Mouse (Mus musculus) stomach, embryonic 16.5 days (tissue): ENCODE data around the gene Prr15l. TPM values are rescaled to one million over a fixed set of nuclear protein-coding genes. Genes with fewer than 3 reads are reported as not detected.
A peak's percentile ranks its signal among the peaks of the same experiment; 100 is the strongest.

Experiments
- ATAC-seq: fragments of 200-750 bp; cut with Nextera tagmentation; 2 replicates; pipeline ENCODE4 v1.8.0; 2017; ENCODE audit warnings: moderate number of reproducible peaks, moderate TSS enrichment; ENCODE audit not compliant: insufficient read depth, low FRiP score
- H3K27ac ChIP-seq: fragments of 300-500 bp; sonication (generic); 2 replicates; pipeline ENCODE4 v1.5.1; 2014; ENCODE audit warnings: low read length
- H3K27me3 ChIP-seq: fragments of 300-500 bp; sonication (generic); 2 replicates; pipeline ENCODE4 v1.6.1; 2014; ENCODE audit warnings: low read length, control low read depth, mixed read lengths; ENCODE audit not compliant: control insufficient read depth, insufficient read depth
- H3K36me3 ChIP-seq: fragments of 300-500 bp; sonication (generic); 2 replicates; pipeline ENCODE4 v1.6.1; 2014; ENCODE audit warnings: low read length; ENCODE audit not compliant: control insufficient read depth, insufficient read depth
- H3K4me1 ChIP-seq: fragments of 300-500 bp; sonication (generic); 2 replicates; pipeline ENCODE4 v1.6.1; 2014; ENCODE audit warnings: low read length, control low read depth, mixed read lengths; ENCODE audit not compliant: control insufficient read depth, insufficient read depth
- H3K4me2 ChIP-seq: fragments of 300-500 bp; sonication (generic); 2 replicates; pipeline ENCODE4 v1.6.1; 2014; ENCODE audit warnings: low read depth, low read length, mixed read lengths
- H3K4me3 ChIP-seq: fragments of 300-500 bp; sonication (generic); replicated peaks from 2 replicates; pipeline ENCODE4 v1.5.1; 2014; ENCODE audit warnings: mild to moderate bottlenecking, low read length
- H3K9ac ChIP-seq: fragments of 300-500 bp; sonication (generic); 2 replicates; pipeline ENCODE4 v1.6.1; 2014; ENCODE audit warnings: low read length
- H3K9me3 ChIP-seq: fragments of 300-500 bp; sonication (generic); replicated peaks from 2 replicates; pipeline ENCODE4 v1.6.1; 2016; ENCODE audit warnings: low read length, control low read depth; ENCODE audit not compliant: control insufficient read depth
- WGBS: fragments of 180-500 bp; shearing (Covaris S2); extraction: QIAGEN DNeasy Blood & Tissue Kit; methylation state at CpG from one replicate; pipeline ENCODE4 v1.1.7; 2014; 5-methylcytosine and 5-hydroxymethylcytosine counted together
- polyA plus RNA-seq: library from polyadenylated mRNA; unstranded; fragments of >200 nt; fragmentation: Nextera tagmentation; extraction: Ambion mirVana; gene quantifications from 2 replicates; pipeline ENCODE4 v1.2.1, GENCODE M21; 2015

Prr15l gene
- polyA plus RNA-seq, 1 experiment from 2014 or later: 70.8 TPM

GRCm38 (mm10) chr11:96952896-96953295 is 25.0 kb downstream of the Prr15l start:
- WGBS: 72% methylated on average over 6 of the region's 6 CpGs
- no peak overlapping the region for H3K9ac ChIP-seq
- no peaks in the 10 kb centered on the region for H3K27me3 ChIP-seq
- H3K9me3 ChIP-seq: no peaks in the 10 kb centered on the region
- H3K4me3 ChIP-seq: no peak overlapping the region
- peaks cover 6% of the 10 kb centered on the region for H3K36me3 ChIP-seq
- no peak overlapping the region for H3K4me2 ChIP-seq
- no peak for ATAC-seq
- no peak overlapping the region for H3K27ac ChIP-seq
- peaks cover 12% of the 10 kb centered on the region; the same call in 1 of the 2 replicates for H3K4me1 ChIP-seq

DNA sequence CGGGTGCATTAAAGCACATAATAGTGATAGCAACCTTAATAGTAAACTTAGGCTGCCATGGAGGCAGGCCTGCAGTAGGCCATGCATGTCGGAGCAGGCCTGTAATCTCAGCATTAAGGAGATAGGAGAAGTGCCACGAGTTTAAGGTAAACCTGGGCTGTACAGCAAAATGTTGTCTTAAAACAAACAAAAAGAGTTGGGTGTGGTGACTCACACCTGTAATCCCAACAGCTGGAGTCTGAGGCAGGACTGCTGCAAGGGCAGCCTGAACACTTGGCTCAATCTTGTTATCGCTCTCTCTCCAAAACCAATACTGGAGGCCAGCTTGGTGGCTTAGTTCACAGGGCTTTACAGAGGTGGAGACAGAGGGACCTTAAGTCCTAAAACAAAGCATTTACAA is 27.2 kb downstream of the Prr15l start:
- WGBS: 71% methylated on average over 4 of the region's 4 CpGs
- peaks cover 11% of the 10 kb centered on the region; the same call in 1 of the 2 replicates for H3K4me1 ChIP-seq
- no peak overlapping the region for H3K9ac ChIP-seq
- H3K27ac ChIP-seq: peak overlapping the region; percentile 60; the same call in 1 of the 2 replicates
- peak; percentile 57; the same call in 1 of the 2 replicates for ATAC-seq
- no peak overlapping the region for H3K4me2 ChIP-seq
- peaks cover 6% of the 10 kb centered on the region for H3K36me3 ChIP-seq
- H3K27me3 ChIP-seq: no peaks in the 10 kb centered on the region
- H3K9me3 ChIP-seq: no peaks in the 10 kb centered on the region
- no peak overlapping the region for H3K4me3 ChIP-seq

GRCm38 (mm10) chr11:96956009-96956724 is 28.3 kb downstream of the Prr15l start:
- Histone ChIP-seq H3K27ac (peak overlapping the region; percentile 60; the same call in 1 of the 2 replicates), H3K4me2 (no peak overlapping the region), H3K27me3 (no peaks in the 10 kb centered on the region), H3K36me3 (peaks cover 9% of the 10 kb centered on the region), H3K9ac (no peak overlapping the region), H3K4me1 (peaks cover 11% of the 10 kb centered on the region; the same call in 1 of the 2 replicates), H3K4me3 (no peak overlapping the region), H3K9me3 (no peaks in the 10 kb centered on the region)
- WGBS: 51% methylated on average over 20 of the region's 20 CpGs
- ATAC-seq: peak; percentile 59

- Histone ChIP-seq H3K4me1 (peaks cover 11% of the 10 kb centered on the region; the same call in 1 of the 2 replicates), H3K36me3 (peaks cover 9% of the 10 kb centered on the region), H3K27ac (no peak overlapping the region), H3K9ac (no peak overlapping the region), H3K4me3 (no peak overlapping the region), H3K9me3 (no peaks in the 10 kb centered on the region), H3K27me3 (no peaks in the 10 kb centered on the region), H3K4me2 (no peak overlapping the region)
- ATAC-seq: no peak
- WGBS: 93% methylated on average over 10 of the region's 10 CpGs
Observed at GRCm38 (mm10) chr11:96957061-96957805, 29.3 kb downstream of the Prr15l start.

DNA sequence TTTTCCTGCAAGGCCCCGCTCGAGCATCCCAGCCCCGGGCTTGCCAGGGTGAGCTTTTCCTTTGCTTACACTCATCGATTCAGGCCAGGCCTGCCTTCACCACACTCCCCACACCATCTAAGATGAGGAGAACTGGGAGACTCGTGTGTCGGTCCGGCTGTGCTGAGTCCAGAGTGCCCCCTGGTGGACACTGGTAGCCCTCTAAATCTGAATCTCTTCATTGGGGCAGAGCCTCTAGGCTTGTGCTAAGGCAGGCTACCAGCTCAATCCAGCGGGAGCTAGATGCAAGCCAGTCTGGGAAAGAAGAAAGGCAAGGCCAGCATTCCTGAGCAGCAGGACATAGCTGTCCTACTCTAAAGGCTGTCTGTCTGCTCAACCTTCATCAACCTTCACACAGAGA is 35.7 kb downstream of the Prr15l start:
- Histone ChIP-seq H3K27ac (no peak overlapping the region), H3K36me3 (0 out of 2 replicates have a peak, but pooled peaks cover 3% of the 10 kb centered on the region), H3K27me3 (no peaks in the 10 kb centered on the region), H3K4me2 (no peak overlapping the region), H3K4me1 (peaks cover 4% of the 10 kb centered on the region), H3K9me3 (no peaks in the 10 kb centered on the region), H3K4me3 (no peak overlapping the region), H3K9ac (peak overlapping the region; percentile 23; the same call in 1 of the 2 replicates)
- WGBS: 12% methylated on average over 8 of the region's 8 CpGs
- peak; percentile 77; the same call in 1 of the 2 replicates for ATAC-seq

DNA sequence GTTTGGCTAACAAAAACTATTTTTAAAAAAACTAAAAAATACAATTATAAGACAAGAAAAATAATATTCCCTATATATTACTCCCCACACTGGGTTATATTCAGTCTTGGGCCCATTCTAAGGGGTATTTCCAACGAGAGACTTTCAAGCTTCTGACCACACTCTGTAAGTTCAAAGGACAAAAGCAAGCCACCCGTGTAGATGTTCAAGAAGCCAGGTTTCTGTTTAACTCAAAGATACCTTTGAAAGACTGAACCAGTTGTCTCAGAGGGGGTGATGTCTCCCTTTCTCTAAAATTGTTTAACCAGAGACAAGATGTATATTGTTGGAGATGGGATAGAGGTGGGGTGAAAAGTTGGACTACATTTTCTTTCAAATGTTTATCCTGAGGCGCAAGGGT is 38.3 kb downstream of the Prr15l start:
- Histone ChIP-seq H3K27me3 (no peaks in the 10 kb centered on the region), H3K27ac (no peak overlapping the region), H3K9me3 (no peaks in the 10 kb centered on the region), H3K4me2 (no peak overlapping the region), H3K36me3 (no peaks in the 10 kb centered on the region), H3K4me3 (no peak overlapping the region), H3K4me1 (peaks cover 30% of the 10 kb centered on the region), H3K9ac (no peak overlapping the region)
- 81% methylated on average over 3 of the region's 3 CpGs for WGBS
- ATAC-seq: no peak

DNA sequence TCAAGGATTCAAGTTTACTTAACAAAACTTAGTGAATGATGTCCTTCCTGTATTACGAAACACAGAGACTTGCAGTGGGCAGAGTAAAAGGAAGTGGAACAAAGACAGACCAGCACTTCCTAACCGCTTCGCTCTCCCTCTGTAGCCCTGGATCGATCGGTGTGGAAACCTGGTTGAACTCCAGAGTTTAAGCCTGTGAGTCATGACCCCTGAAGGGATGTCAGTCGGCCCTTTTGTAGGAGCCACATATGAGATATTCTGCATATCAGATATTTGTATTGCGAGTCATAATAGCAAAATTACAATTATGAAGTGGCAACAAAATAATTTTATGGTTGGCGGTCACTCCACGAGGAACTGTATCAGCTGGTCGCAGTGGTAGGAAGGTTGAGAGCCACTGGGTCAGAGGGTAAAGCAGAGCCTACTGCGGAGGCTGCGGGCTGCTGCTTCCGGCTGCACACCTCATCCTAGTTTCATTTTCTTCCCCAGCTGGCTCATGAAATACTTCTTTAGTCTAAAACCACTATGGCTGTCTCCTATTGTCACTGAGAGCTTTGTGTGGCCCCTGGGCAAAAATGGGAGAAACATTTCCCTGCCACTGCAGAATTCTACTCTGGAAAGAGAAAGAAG is 39.1 kb downstream of the Prr15l start:
- H3K36me3 ChIP-seq: no peaks in the 10 kb centered on the region
- 0 out of 2 replicates have a peak overlapping the region, but pooled peaks have one; percentile 1 for H3K4me3 ChIP-seq
- H3K27ac ChIP-seq: peak overlapping the region; percentile 68
- no peaks in the 10 kb centered on the region for H3K9me3 ChIP-seq
- no peak for ATAC-seq
- 67% methylated on average over 13 of the region's 13 CpGs for WGBS
- H3K4me1 ChIP-seq: peaks cover 30% of the 10 kb centered on the region
- no peaks in the 10 kb centered on the region for H3K27me3 ChIP-seq
- H3K9ac ChIP-seq: 0 out of 2 replicates have a peak overlapping the region, but pooled peaks have one; percentile 49
- peak overlapping the region; percentile 28 for H3K4me2 ChIP-seq

- H3K27ac ChIP-seq: peak overlapping the region; percentile 92
- peak overlapping the region; percentile 28; the same call in 1 of the 2 replicates for H3K4me2 ChIP-seq
- H3K4me1 ChIP-seq: peaks cover 30% of the 10 kb centered on the region
- H3K9ac ChIP-seq: peak overlapping the region; percentile 49
- 0 out of 2 replicates have a peak overlapping the region, but pooled peaks have one; percentile 1 for H3K4me3 ChIP-seq
- WGBS: 67% methylated on average over 11 of the region's 11 CpGs
- no peak for ATAC-seq
- no peaks in the 10 kb centered on the region for H3K27me3 ChIP-seq
- H3K9me3 ChIP-seq: no peaks in the 10 kb centered on the region
- no peaks in the 10 kb centered on the region for H3K36me3 ChIP-seq
Observed at GRCm38 (mm10) chr11:96967544-96968269, 39.8 kb downstream of the Prr15l start.
